Mouse (Mus musculus): ENCODE data around the gene Syde2. TPM values are rescaled to one million over a fixed set of nuclear protein-coding genes. Genes with fewer than 3 reads are reported as not detected.

Syde2 gene
- total RNA-seq, 2 experiments from 2014 or later: 3.6 to 4.0 TPM

- DNase-seq: no peak
Observed at GRCm38 (mm10) chr3:146011544-146012218, 24.0 kb downstream of the Syde2 start.

- DNase-seq: no peak
Observed at GRCm38 (mm10) chr3:146013490-146013889, 25.8 kb downstream of the Syde2 start.

- no peak for DNase-seq
Observed at GRCm38 (mm10) chr3:146014321-146014720, 26.7 kb downstream of the Syde2 start.

GRCm38 (mm10) chr3:146016979-146017378, 29.3 kb downstream of the Syde2 start:
- DNase-seq: no peak

- no peak for DNase-seq
Observed at GRCm38 (mm10) chr3:146017521-146017920, 29.9 kb downstream of the Syde2 start.

DNA sequence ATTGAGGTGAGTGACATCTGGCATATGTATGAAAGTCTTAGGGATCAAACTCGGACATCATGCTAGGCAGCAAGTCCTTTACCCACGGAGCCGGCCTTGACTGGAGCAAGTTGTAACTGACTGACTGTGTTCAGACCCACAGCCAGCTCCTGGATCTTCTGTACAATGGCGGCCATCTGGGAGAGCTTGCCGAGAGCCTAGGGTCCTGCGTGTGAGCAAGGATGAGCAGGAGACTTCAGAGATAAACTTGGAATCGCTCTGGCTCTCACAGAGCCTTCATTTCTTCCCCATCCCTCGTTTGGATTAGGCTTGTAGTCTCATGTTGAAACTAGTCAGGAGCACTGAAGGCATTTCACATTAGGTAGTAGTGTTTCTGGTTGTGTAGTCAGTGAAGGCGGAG, 34.6 kb downstream of the Syde2 start:
- no peak for DNase-seq

DNA sequence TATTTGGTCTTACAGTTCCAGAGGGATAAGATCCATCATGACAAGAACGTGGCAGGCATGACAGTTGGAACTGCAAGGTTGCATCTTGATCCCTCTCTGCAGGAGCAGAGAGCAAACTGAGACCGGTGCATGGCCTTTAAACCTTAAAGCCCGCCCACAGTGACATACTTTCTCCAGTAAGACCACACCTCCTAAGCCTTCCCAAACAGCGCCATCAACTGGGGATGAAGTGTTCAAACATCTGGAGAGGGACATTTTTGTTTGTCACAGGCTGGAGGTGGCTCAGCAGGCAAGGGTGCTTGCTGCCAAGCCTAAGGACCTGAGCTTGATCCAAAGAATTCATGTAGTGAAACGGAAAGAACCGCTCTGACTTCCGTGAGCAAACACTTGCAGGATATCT, 37.1 kb downstream of the Syde2 start:
- DNase-seq: no peak

DNA sequence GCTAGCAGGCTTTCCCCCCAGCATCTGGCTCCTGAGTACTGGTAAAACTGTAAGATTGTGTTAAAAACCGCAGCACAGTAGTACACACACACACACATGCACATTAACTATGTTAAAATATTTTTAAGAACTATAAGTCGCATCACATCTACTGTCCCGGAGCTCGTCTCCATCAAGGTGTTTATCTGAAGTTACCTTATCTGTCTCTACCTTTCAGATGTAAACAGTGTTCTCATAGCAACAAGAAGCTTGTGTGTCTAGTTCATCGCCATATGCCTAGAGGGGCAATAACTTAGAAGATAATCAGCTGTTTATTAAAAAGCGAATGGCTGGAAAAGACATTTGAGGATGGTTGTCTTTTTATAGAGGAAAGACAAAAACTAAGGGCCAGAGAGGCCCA, 37.8 kb downstream of the Syde2 start:
- no peak for DNase-seq

GRCm38 (mm10) chr3:146027116-146027515, 39.4 kb downstream of the Syde2 start:
- no peak for DNase-seq

GRCm38 (mm10) chr3:146028406-146028805, 40.7 kb downstream of the Syde2 start:
- DNase-seq: no peak

GRCm38 (mm10) chr3:146029234-146029633, 41.6 kb downstream of the Syde2 start:
- no peak for DNase-seq

- DNase-seq: no peak
Observed at GRCm38 (mm10) chr3:146030255-146030836, 42.7 kb downstream of the Syde2 start.

GRCm38 (mm10) chr3:146032976-146033375, 45.3 kb downstream of the Syde2 start:
- DNase-seq: no peak

GRCm38 (mm10) chr3:146037906-146038305, 50.2 kb downstream of the Syde2 start:
- no peak for DNase-seq

GRCm38 (mm10) chr3:146039132-146039903, 51.6 kb downstream of the Syde2 start:
- no peak for DNase-seq

GRCm38 (mm10) chr3:146041382-146041781, 53.7 kb downstream of the Syde2 start:
- DNase-seq: no peak

DNA sequence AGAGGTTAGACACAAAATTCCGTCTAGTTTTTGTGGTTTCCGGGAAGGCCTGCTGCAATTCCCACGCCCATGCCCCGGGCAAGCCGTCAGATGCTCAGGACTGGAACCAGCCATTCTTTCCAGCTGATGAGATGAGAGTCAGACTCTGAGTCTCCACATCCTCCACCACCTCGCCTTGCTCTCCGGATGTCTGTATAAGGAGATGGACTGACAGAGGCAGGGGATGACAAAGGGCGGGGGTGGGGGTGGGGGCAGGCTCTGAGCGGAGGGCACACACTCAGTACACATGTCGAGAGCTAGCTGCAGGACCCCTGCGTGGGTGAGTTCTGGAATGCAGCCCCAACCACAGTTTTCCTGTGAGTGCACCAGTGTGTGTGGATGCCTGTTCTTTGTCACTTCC, 57.3 kb downstream of the Syde2 start:
- DNase-seq: no peak

DNA sequence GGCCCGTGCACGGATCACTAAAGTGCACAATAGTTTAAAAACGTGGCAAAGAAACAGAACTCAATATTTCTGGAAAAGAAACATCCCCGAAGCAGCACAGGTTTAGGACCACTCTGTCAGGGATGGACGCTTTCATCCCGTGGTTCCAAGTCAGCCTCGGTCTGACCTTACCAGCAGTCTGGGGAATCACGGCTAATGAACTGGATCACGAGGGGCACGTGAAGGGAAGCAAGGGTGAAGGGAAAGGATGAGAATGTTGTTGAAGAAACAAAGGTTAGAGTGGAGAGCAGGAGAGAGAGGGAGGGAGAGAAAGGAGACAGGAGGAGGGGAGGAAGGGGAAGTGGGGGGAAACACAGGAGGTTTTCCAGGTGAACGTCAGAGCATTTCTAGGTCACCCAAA, 58.4 kb downstream of the Syde2 start:
- no peak for DNase-seq

DNA sequence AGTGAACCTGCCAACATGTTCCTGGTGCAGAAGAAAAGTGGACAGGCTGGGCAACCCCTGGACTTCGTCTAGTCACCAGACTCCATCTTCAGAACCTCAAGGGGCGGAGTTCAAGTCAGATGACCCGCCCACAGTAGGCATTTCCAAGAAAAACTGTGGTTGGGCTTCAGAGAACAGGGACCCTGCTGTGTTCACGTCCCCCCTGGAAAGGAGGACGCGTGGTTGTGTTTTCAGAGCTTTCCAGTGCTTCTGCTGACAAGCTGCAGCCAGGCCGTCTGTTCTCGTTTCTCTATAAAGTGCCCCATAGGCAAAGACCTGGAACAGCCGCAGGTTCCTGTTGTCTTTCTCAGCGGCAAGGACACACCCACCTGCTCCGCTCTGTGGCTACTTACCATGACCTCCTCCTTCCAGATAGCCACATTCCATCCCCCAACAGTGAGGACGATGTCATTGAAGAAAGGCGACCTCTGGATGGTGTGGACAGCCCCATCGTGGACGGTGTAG, 60.1 kb downstream of the Syde2 start:
- DNase-seq: no peak

DNA sequence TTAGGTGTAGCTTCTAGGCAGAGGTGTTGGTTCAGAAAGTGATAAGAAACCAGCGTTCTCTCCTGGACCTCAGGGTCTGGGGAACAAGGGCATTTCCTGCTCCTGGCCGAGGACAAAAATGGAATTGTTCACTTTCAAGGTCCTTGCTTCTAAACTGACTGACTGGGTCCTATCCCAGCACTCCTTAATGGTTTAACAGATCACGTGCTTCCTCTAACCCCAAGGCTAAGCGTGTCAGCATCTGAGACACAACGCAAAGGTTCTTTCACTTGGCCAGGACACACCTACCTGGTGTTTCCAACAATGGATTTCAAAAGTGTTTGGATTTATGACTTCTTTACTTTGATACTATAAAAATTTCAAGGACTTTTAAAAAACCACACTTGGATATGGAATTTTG, 62.3 kb downstream of the Syde2 start:
- no peak for DNase-seq

DNA sequence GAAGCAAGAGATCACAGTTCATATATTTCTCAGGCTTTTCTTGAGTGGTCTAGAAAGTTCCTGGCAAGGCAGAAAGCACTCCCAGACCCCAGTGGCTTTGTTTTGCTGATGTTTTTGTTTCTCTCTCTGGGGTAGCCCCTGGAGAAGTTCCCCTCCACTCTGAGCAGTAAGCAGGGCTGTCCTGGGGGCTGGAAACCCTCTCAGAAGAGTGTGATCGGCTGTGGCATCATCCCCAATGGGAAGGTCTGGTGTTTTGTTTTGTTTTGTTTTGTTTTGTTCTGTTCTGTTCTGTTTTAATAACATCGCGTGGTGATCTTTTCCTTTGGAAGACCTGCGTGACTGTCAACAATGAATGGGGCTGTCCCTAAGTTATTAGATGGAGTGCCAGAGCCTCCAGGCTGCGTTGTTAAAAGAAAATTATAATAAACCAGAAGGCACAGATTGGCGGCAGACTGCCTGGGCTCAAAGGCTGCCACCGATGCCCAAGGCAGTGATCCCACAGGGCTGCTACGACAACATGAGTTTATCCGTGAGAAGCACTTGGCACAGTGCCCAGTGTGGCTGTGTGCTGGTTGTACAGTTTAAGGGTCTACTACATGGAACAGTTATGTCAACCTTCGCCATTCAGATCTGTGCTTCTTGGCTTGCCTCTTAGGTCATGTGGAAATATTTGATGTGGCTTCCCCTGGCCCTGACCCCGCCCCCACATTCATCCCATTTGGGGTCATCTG, 63.8 kb downstream of the Syde2 start:
- peak in 1 of 2 experiments; percentile 23 for DNase-seq

GRCm38 (mm10) chr3:146053082-146053814, 65.6 kb downstream of the Syde2 start:
- DNase-seq: no peak

Data from layer of hippocampus, postnatal 36 days (tissue).